Mouse (Mus musculus): ENCODE measurements around the gene Mcu.

- TF ChIP-seq EP300 (IDR thresholded peaks at IDR 0.05; ENCODE audit: low read length) (no peak), ETS1 (conservative IDR thresholded peaks at IDR 0.05; ENCODE audit: low read depth, low read length) (no peak), MAX (IDR thresholded peaks at IDR 0.05; ENCODE audit: low read length) (no peak), ZKSCAN1 (IDR thresholded peaks at IDR 0.05; ENCODE audit: borderline replicate concordance, low read depth, low read length) (no peak), POLR2A (IDR thresholded peaks at IDR 0.05; ENCODE audit: low read depth, low read length) (no peak), CTCF (conservative IDR thresholded peaks at IDR 0.05 in 1 of 2, IDR thresholded peaks at IDR 0.05 in 1 of 2; ENCODE audit: low read depth in 2 of 2, low read length in 2 of 2) (no peak), CHD1 (IDR thresholded peaks at IDR 0.05; ENCODE audit: low read depth, low read length) (no peak), USF1 (IDR thresholded peaks at IDR 0.05; ENCODE audit: low read depth, low read length) (no peak), NELFE (IDR thresholded peaks at IDR 0.05; ENCODE audit: low read depth, low read length) (no peak), CHD2 (IDR thresholded peaks at IDR 0.05; ENCODE audit: low read length) (no peak), TCF12 (IDR thresholded peaks at IDR 0.05; ENCODE audit: low read depth, low read length) (no peak), NRF1 (IDR thresholded peaks at IDR 0.05; ENCODE audit: low read depth, low read length) (no peak)
These were observed 28.2 kb upstream of the Mcu start for GRCm38 (mm10) chr10:59644710-59645109.
